Mouse (Mus musculus) thymus, postnatal 25 days (tissue): Measurements from ENCODE around the gene Skap1.

Experiments used
- DNase-seq: peaks from one replicate; pipeline ENCODE4 v3.0.0; 2022

The Skap1 gene

DNA sequence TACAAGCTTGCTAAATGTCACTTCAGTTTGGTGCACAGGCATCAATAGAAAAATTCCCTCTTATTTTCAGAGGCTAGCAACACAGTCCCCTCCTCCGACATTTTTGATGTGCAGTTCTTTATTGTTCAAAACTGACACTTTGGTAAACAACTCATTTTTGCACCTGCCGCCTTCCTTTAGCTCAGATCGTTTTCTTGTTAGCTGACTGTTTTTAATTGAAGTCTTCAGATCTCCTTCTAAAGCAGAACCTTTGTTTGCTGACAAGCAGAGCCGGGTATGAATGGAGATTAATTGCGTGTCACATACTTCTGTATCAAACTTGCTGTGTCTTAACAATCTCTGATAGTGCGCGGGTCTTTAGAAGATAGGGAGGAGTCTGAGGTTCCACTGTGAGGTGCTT is 2.0 kb downstream of the Skap1 start:
- peak; percentile 40 for DNase-seq

DNA sequence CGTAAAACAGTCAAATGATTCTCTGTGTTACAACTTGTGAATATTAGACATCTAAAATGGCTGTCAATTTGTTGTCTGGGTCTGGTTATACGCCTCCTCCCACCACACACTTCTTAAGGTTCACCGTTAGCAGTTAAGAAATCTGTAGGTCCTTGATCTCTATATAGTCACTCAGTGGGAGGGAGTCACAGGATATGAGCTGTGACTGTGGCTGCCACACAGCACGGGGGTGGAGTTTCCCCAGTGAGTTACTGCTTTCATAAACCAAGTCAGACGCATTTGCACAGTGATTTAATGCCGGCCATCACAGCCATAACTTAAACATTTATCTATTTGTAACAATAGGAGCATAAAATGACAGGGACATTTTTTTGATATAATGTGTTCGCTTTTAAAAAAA is 2.6 kb downstream of the Skap1 start:
- peak; percentile 77 for DNase-seq

DNA sequence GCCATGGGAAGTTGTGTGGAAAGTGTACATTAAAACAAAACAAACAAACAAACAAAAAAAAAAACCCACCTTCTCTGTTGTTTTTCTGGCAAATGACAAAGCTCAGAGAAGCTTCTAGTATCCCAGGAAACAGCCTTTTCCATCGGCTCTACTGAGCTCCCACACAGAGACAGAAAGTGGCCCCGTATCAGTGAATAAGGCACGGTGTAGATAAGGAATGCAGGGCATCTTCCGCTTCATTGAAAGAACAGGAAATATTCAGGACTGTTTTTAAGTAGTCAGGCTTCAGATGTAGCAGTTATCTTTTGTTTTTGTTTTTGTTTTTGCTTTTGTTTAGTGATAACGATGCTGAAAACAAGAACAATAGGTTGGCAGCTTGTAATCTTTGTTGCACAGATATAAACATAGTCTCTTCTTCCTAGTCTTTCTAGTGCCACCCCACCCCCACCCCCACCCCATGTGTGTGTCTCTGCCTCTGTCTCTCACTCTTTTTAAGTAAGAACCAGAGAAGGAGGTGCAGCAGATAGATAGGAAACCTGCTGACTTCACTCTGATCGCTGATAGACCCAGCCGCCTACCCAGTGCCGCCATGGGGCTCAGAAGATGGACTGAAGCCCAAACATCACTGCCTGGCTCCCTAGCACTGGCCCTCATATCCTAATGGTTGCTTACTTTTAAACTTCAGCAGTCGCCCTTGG is 3.8 kb downstream of the Skap1 start:
- peak; percentile 30 for DNase-seq

DNA sequence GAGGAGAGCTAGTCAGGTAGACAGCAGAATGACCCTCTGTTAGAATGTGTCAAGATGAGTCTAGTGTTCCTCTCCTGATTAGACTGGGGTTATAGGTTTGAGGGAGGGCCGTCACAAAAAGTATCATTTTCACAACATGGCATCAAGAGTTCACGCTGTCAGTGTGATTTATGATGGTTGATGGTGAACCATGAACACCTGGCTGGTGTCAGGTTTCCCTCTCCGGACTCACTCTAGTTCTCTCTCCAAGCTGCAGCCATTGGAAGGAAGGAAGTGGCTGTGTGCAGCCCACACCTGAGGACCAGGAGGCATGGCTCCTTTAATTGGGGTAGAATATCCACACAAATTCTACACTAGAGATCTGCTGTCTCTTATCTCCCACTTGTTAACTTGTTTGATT is 18.3 kb downstream of the Skap1 start:
- no peak for DNase-seq

DNA sequence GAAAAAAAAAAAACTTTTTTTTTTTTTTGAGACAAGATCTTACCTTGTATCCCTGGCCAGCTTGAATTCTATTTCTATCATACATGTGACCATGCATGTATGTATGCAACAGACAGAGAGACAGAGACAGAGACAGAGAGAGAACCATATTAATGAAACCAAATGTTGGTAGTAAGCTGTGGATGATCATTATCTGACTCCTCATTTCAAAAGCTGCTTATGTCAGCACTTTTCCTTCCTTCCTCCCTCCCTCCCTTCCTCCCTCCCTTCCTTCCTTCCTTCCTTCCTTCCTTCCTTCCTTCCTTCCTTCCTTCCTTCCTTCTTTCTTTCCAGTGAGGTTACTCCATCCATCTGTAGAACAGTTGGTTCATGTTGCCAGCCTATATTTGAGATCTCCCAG is 18.8 kb downstream of the Skap1 start:
- no peak for DNase-seq

DNA sequence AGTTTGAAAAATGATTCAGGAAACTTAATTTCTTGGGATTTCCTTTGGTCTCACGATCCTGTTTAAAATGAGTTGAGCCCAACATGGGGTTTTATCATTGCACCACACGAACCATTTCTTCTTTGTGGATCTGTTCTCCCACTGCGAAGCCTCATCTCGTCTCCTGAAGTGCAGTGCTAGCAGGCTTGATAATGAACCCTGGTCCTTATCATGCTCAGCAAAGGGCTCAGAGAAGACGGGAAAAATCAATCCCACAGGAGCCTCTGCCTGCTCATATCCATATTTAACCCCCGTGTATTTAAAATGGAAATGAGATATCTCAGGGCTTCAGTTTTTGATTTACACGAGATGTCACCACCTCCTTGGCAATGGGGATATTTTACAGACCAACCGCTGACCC is 34.1 kb downstream of the Skap1 start:
- DNase-seq, result no peak

DNA sequence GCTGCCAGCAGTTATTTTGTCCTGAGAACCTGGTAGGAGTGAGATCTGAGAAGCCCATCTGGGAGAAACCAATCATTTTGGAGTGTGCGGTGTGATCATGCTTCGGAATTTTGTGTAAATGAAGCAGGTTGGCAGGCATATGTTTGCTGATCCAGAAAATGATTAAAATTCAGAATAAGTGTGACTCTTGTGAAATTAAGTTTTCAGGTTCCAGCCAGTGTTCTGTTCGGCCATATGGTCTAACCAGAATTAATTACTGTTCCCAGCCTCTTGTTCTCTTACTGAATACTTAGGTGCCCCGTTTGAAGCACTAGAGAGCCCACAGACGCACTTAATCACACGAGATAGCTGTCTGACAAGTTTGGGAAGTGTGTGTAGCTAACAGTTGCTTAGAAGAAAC is 36.6 kb downstream of the Skap1 start:
- no peak for DNase-seq

DNA sequence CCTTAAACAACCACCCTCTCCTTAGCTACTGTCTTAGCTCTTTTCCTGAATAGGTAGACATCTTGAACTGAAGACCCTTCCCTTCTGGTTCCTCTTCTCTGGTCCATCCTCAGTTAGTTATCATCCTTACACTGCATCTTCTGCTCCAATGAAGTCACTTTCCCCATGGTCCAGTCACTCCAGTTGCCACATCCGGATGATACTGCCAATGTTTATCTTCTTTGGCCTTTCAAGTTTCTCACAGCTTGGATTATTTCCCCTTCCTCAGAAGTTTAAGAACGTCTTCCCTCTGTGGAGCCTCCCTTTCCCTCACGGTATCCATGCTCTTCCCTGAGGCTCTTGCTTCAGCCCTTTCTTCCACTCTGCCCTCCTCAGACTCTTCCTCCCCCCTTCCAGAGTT is 38.6 kb downstream of the Skap1 start:
- no peak for DNase-seq

DNA sequence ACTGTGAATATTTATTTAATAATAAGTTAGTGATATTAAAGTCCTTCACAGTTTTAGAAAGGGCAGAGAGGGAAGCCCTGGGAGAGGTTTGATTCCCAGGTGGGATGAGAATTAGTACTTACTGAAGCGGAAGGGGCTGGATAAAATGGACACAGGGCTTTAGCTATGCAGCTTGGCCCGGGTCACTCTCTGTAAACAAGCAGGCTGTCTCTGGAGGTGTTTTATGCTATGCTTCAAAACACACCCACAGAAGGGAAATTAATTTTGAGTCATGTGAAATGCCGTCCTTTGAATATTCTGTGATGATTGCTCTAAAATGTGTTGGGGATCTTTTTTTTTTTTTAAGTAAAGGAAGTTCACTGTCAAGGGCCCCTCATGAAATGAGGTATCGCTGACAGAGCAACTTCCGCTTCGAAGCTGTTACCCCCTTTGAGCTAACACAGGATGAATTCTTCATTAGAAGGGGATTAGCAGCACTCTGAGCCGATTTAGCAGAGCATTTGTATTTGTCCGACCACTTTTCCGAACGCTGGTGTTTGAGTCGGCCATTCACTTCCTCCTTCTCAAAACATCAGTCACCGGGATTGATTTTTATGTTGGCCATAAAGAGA is 40.2 kb downstream of the Skap1 start:
- no peak for DNase-seq

DNA sequence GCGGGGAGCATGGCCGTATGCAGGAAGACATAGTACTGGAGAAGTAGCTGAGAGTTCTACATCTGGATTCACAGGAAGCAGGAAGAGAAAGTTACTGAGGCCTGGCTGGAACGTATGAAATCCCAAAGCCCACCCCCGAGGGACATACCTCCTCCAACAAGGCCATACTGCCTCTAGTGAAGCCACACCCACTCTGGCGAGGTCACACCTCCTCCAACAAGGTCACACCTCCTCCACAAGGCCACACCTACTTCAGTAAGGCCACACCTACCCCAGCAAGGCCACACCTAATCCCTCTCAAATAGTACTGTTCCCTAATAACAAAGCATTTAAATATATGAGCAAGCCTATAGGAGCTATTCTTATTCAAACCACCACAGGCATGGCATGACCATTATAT is 41.4 kb downstream of the Skap1 start:
- no peak for DNase-seq

DNA sequence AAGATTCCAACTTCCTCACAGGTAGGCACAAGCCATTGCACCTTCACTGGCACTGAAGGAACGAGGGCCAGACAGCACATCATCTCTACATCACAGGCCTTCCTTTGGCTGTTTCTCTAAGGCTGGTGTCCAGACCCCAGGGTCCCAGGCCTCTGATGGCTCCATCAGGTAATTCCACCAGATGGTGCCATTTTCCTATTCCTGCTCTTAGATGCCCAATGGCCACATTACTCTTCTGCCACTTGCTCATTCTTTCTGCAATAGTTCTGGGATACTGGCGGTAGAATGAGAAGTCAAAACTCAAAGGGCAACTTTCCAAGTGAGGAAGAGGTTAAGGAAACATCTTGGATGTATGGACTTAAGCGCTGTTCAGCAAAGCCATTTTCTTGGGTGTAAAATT is 50.8 kb downstream of the Skap1 start:
- DNase-seq, result no peak

DNA sequence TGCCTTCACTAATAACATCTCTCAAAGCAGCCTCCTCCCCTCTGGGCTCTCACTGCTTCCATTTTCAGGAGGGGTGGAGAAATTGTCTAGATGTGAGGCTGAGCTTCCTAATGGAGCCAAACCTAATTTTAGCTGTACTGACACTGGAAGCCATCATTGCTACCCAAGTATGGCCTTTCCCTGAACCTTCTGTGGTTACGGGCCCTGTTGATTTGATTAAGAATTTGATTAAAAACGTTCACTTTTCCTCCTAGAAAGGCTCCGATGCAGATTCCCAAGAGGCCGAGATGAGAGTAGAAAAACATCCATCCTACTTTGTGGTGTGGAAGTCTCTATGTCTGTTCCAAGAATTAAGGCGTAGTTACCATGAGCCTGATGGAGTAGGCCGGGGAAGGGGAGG is 60.1 kb downstream of the Skap1 start:
- no peak for DNase-seq

DNA sequence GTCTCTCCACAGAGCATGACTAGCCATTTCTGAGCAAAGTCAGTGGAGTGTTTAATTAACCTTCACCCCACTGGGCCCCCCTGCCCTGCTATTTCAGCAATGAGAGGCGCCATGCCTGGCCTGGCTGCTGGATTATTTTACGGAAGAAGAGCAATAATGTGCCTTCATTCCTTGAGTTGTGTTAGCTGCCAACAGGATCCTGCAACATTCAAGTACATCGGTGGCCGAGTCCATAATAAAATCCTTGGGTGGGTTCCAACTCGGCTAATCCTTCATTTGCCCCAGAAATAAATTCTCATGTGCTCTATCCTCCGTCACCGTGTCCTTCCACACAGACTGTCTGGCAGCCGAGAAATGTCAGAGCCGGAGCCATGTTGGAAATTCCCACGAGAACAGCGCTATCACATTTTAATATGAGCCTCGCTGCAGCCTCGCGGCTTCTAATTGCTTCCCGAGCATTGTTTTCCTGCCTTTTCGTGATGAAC is 61.8 kb downstream of the Skap1 start:
- DNase-seq, result no peak

DNA sequence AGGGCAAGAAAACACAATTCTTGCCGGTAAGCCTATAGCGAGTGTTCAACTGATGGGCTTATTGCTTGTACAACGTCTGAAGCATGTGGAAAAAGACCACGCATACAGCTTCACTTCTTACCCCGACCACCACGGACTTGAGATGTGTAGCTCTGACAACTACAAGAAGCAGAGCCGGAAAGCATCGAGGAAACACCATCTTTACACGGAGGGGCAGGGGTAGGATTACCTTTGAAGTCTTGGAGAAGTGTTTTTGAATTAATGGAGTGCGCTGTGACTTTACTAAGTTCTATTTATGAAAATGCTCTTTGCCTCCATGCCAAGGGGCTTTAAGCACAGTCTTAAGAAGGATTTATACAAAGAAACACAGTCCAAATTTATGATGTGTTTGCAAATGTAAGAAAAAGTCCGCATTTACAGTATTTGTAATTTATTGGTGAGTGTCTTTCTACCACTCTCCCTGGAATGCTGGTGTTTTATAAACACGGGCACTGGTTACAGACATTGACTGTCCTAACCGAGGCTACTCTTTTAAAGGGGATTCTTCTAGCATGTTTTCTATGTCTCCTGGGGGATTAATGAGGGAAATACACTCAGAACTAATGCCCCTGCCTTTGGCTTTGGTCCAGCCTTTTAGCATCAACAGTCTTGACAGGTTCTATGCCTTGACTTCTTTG is 67.5 kb downstream of the Skap1 start:
- no peak for DNase-seq

DNA sequence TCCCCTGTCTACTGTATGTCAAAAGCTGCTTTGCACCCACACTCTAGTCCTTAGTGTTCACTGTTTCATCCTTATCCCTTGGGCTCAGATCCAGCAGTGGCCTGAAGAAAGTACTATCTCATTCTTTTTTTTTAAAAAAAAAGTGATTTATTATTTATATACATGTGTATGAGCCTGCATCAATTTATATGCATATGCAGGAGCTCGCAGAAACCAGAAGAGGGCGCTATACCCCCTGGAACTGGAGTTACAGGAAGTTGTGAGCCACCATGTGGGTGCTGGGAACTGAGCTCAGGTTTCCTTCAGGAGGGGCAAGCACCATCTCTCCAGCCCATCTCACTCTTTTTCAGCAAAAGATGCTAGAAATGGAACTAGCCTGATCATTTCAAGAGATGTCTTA is 70.1 kb downstream of the Skap1 start:
- DNase-seq, result no peak

DNA sequence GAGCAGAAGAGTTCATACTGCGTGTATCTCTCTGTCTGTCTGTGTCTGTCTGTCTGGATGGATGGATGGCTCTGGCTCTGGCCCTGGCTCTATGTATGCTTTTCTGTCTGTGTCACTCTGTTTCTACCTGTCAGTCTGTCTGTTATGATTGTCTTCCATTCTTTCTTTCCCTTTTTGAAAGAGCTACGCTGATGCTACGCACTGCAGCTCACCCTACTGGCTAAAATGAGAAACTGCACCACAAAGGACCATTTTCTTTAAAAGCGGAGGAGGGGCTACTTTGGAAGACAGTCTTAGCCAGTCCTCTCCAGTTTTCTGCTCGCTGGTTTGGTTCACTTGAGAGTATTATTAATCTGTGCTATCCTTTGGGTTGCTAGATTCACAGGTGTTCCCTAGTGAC is 71.8 kb downstream of the Skap1 start:
- peak; percentile 51 for DNase-seq

DNA sequence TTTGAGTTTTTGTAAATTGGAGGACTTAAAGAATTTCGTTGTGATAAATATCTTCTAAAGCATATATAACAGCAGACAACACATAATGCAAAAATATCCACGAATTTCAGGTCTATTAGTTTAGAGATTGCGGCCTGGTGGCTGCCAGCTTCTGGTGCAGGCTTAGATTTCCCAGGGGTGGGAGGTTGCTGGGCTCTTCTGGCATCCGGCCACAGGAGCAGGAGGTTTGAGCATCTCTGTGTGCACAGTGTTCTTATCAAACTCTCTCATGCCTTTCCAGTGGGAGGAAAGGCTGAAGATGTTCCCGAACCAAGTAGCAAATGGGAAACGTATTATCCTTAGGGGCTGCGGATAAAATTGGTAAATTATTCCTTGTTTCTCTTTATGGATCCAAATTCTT is 77.6 kb downstream of the Skap1 start:
- no peak for DNase-seq

DNA sequence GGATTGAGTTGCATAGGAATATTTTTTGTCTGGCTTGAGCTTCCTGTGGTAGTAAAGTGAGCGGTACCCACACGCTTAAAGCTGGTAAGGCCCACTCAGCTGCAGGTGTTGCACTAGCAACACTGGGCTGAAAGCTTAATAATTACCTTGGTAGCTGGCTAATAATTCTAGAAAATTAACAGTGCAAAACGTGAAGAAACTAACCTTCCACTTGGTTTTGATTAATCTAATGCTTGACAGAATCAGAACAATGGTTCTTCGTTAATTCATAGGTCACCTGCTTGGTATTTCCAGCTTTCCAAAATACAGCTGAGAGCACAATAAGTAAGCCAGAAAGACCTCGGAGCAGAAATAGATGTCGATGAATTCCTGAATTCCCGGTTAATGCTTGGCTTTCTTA is 78.2 kb downstream of the Skap1 start:
- no peak for DNase-seq

DNA sequence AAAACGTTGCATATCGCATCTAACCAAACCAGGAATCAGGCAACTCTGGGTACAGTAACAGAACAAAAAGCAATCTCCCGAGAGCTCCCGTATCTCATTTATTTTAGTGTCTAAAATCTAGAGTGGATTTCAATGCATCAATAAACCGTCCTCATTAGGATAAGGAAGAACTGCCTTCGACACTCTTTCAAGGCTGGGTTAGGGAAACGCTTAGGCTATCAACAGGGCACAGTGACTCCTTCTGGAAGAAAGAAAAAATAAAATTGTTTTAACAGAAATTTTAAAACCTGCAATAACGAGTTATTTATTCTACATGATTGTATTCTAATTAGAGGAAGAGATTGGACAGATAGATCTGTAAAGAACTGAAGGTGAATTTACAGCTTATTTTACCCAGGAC is 82.0 kb downstream of the Skap1 start:
- no peak for DNase-seq

DNA sequence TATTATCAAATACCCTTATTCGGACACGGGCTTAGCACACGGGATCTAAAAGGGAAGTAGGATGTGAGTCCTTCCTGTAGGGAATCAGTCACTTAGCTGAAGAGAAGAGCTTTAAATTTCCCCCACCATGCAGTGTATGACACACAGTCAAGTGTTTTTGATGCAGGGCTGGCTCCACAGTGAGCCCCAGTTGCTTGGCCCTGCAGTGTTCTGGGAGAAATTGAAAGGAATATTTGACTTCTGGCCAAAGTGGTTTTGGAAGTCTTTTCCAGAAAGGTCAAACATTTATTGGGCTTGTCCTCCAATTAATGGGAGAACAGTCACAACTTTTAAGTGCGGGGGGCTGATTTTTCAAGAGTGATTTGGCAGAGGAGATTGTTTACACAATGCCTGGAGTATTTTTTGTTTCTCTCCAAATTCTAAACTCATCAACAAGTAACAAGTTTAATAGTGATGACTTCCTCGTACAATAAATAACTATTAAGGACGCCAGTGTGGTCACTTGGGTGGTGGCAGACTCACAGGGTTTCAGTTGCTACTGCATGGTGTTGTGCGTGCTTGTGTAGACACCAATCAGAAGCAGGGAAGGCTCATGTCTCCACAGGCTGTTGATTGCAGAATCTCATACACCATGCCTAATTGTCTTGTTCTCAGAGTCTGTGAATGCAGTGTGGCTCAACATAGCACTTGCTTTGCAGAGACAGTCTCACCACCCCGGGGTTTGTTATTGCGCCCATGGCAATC is 86.7 kb downstream of the Skap1 start:
- DNase-seq, result no peak

DNA sequence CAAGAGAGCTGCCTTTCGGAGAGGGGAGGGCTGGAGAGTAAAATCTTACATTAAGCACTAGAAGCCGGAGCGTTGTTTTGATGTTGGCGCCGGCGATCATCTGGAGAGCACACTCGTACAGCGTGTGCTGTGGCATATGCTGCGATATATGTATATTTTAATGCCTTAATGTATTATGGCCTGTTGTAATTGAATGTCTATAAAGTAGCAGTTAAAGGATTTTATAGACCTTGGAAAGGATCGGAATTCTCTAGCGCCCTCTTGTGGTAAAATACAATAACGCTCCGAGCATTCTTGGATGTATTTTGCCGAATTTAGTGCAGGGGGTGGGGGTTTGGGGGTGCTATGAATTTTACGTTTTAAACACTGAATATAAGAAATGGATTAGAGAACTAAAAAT is 88.7 kb downstream of the Skap1 start:
- peak; percentile 42 for DNase-seq

DNA sequence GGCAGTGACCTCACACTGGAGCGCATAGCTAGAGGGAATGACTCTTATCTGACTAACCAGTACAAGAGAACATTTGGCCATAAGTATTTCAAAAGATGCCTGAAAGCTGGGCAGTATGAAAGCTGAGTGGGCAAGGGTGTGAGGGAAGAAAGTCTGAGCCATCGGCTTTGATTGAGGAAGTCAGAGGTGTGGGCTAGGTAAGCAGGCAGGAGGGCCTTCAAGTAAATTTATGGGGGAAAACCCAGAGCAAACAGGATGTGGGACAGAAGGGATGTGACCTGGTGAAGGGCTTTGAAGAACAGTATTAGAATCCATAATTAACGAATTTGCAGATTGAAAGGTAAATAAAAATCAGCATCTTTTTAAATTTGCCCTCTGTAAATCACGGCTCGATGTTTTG is 95.8 kb downstream of the Skap1 start:
- no peak for DNase-seq

DNA sequence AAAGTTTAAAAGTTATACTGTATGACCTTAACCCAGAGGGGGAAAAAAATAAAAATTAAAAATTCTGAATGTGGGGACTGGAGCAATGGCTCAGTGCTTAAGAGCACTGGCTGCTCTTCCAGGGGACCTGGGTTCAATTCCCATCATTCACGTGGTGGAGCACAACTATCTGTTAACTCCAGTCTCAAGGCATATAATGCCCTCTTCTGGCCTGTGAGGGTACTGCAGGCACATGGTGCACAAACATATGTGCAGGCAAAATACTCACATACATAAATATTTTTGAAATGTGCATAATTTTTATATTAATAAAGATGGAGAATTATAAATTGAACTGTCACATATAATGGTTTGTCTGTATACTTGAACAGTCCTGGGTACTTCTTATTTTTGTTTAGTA is 99.7 kb downstream of the Skap1 start:
- peak; percentile 11 for DNase-seq

DNA sequence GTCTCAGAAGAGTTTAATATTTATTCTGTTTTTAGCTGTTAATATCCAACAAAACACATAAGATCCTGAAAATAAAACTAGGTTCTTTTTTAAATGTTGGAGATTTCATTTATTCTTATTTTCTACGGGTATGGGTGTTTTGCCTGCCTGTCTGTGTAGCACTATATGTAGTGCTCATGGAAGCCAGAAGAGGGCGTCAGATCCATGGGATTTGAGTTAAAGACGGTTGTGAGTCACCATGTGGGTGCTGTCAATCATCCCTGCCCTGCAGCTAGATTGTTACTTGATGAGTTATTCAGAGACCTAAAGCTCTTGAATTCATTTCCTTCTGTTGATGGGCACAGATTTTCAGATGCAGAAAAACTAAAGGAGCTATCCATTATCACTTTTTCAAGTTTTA is 108.1 kb downstream of the Skap1 start:
- DNase-seq, result no peak
